Mouse (Mus musculus): ENCODE measurements at regions not wholly inside any gene's neighbourhood (a gene's known extent, or its start where the extent isn't known, plus 50 kb on each side); places are given as distances from the start of the nearest gene placed in this dataset.

- TF ChIP-seq EP300 (IDR thresholded peaks at IDR 0.05; ENCODE audit: low read depth) (no peak), CTCF (IDR thresholded peaks at IDR 0.05; ENCODE audit: low read depth) (no peak)
Measured at GRCm38 (mm10) chr4:127429748-127430147, 71.8 kb upstream of the Gjb5 start.
